Mouse (Mus musculus) testis, postnatal 10 days (tissue): ENCODE measurements around the gene Insl3.
"Not testable (repeated sequence)": the region's sequence is repeated elsewhere in the genome, so short reads cannot be mapped to it uniquely, and the experiment has no call there.

Experiments used
- DNase-seq: peaks from one replicate; pipeline ENCODE4 v3.0.0; 2021; ENCODE audit warnings: low spot score

Gene Insl3

GRCm38 (mm10) chr8:71676803-71677202, 12.2 kb upstream of the Insl3 start:
- DNase-seq: no peak

GRCm38 (mm10) chr8:71677555-71677954, 11.5 kb upstream of the Insl3 start:
- DNase-seq: no peak

- DNase-seq: no peak
Measured at GRCm38 (mm10) chr8:71678216-71678615, 10.8 kb upstream of the Insl3 start.

- DNase-seq: peak; percentile 46
Measured at GRCm38 (mm10) chr8:71679116-71679515, 9.9 kb upstream of the Insl3 start.

- DNase-seq: peak; percentile 57
Measured at GRCm38 (mm10) chr8:71679550-71680168, 9.4 kb upstream of the Insl3 start.

GRCm38 (mm10) chr8:71680471-71680870, 8.5 kb upstream of the Insl3 start:
- DNase-seq: peak; percentile 42

GRCm38 (mm10) chr8:71681369-71681915, 7.6 kb upstream of the Insl3 start:
- DNase-seq: no peak

GRCm38 (mm10) chr8:71682832-71683231, 6.2 kb upstream of the Insl3 start:
- DNase-seq: no peak

GRCm38 (mm10) chr8:71684701-71685100, 4.3 kb upstream of the Insl3 start:
- no peak for DNase-seq

GRCm38 (mm10) chr8:71685573-71685972, 3.4 kb upstream of the Insl3 start:
- DNase-seq: peak; percentile 45

- DNase-seq: peak; percentile 54
Measured at GRCm38 (mm10) chr8:71686143-71686734, 2.8 kb upstream of the Insl3 start.

- DNase-seq: no peak
Measured at GRCm38 (mm10) chr8:71687616-71688015, 1.4 kb upstream of the Insl3 start.

- DNase-seq: no peak
Measured at GRCm38 (mm10) chr8:71692509-71692908, 3.5 kb downstream of the Insl3 start.

GRCm38 (mm10) chr8:71693166-71694041, 4.4 kb downstream of the Insl3 start:
- DNase-seq: no peak

- DNase-seq: not testable (repeated sequence)
Measured at GRCm38 (mm10) chr8:71695456-71695855, 6.4 kb downstream of the Insl3 start.

GRCm38 (mm10) chr8:71700493-71701269, 11.7 kb downstream of the Insl3 start:
- no peak for DNase-seq

GRCm38 (mm10) chr8:71701414-71702086, 12.5 kb downstream of the Insl3 start, which contains the start of gene B3gnt3:
TSS of gene B3gnt3 (minus strand) at chr8:71701789.
- DNase-seq: no peak

- peak; percentile 39 for DNase-seq
Measured at GRCm38 (mm10) chr8:71702087-71702432, 13.0 kb downstream of the Insl3 start.

- DNase-seq: no peak
Measured at GRCm38 (mm10) chr8:71702923-71703322, 13.9 kb downstream of the Insl3 start.

GRCm38 (mm10) chr8:71703400-71703799, 14.4 kb downstream of the Insl3 start:
- not testable (repeated sequence) for DNase-seq

GRCm38 (mm10) chr8:71707874-71708273, 18.9 kb downstream of the Insl3 start:
- no peak for DNase-seq
